Mouse (Mus musculus) embryonic fibroblast, embryonic 13.5 days (primary cell): ENCODE measurements around the gene Opa3.

ENCODE experiments used
- CTCF ChIP-seq: IDR thresholded peaks from 2 replicates; pipeline ENCODE4 v1.5.1; 2011; ENCODE audit warnings: mild to moderate bottlenecking, control low read depth, low read length, moderate library complexity, borderline replicate concordance; ENCODE audit not compliant: insufficient read depth
- POLR2A ChIP-seq: IDR thresholded peaks from 2 replicates; pipeline ENCODE4 v1.6.1; 2011; ENCODE audit warnings: low read depth, mild to moderate bottlenecking, control low read depth, low read length, moderate library complexity

DNA sequence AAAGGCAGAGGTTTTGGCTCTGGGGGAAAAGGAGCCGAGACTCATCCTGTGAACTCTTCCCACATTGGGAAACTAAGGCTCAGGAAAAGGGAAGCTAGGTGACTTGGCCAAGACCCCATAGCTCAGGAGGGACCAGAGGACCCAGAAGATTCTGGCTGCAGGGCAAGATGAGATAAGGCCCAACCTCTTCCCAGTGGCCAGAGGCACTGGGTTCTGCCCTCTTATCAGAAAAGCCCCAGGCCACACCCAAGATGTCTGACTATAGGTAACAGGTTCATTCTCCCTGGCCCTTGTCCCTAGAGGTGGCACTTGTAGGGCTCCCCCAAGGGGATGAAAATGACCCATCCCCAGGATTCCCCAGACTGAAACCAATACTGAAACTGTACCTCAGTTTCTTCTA lies 18.7 kb downstream of the Opa3 start:
- TF ChIP-seq CTCF (no peak), POLR2A (no peak)
